Mouse (Mus musculus) hindbrain, embryonic 11.5 days (tissue): ENCODE measurements around the gene Plb1. TPM values are rescaled to one million over a fixed set of nuclear protein-coding genes. Genes with fewer than 3 reads are reported as not detected.

ENCODE experiments used
- ATAC-seq: fragments of 200-750 bp; cut with Nextera tagmentation; 2 replicates; pipeline ENCODE4 v1.8.0; 2017; ENCODE audit warnings: mild to moderate bottlenecking, moderate TSS enrichment, moderate library complexity; ENCODE audit not compliant: low FRiP score
- DNase-seq: peaks from one replicate; pipeline ENCODE4 v3.0.0-alpha.2; 2015; ENCODE audit warnings: low spot score
- H3K27ac ChIP-seq: fragments of 300-500 bp; sonication (generic); 2 replicates; pipeline ENCODE4 v1.5.1; 2014; ENCODE audit warnings: mild to moderate bottlenecking, low read depth, low read length
- H3K27me3 ChIP-seq: fragments of 300-500 bp; sonication (generic); 2 replicates; pipeline ENCODE4 v1.6.1; 2014; ENCODE audit warnings: mild to moderate bottlenecking, low read length, moderate library complexity, mixed read lengths; ENCODE audit not compliant: control insufficient read depth, insufficient read depth
- H3K36me3 ChIP-seq: fragments of 300-500 bp; sonication (generic); 2 replicates; pipeline ENCODE4 v1.6.1; 2014; ENCODE audit warnings: mild to moderate bottlenecking, low read length, moderate library complexity, mixed read lengths; ENCODE audit not compliant: control insufficient read depth, insufficient read depth
- H3K4me1 ChIP-seq: fragments of 300-500 bp; sonication (generic); replicated peaks from 2 replicates; pipeline ENCODE4 v1.6.1; 2014; ENCODE audit warnings: low read length, mixed read lengths; ENCODE audit not compliant: control insufficient read depth, insufficient read depth
- H3K4me2 ChIP-seq: fragments of 300-500 bp; sonication (generic); replicated peaks from 2 replicates; pipeline ENCODE4 v1.6.1; 2014; ENCODE audit warnings: mild to moderate bottlenecking, low read depth, low read length
- H3K4me3 ChIP-seq: fragments of 300-500 bp; sonication (generic); 2 replicates; pipeline ENCODE4 v1.5.1; 2014; ENCODE audit warnings: low read depth, low read length
- H3K9ac ChIP-seq: fragments of 300-500 bp; sonication (generic); 2 replicates; pipeline ENCODE4 v1.6.1; 2014; ENCODE audit warnings: low read depth, low read length
- H3K9me3 ChIP-seq: fragments of 300-500 bp; sonication (generic); 2 replicates; pipeline ENCODE4 v1.6.1; 2016; ENCODE audit warnings: low read length; ENCODE audit not compliant: control insufficient read depth
- whole genome bisulfite sequencing: fragments of 180-500 bp; shearing (Covaris S2); extraction: QIAGEN DNeasy Blood & Tissue Kit; methylation state at CpG from one replicate; pipeline ENCODE4 v1.1.7; 2014; 5-methylcytosine and 5-hydroxymethylcytosine counted together
- polyA plus RNA-seq: library from polyadenylated mRNA; unstranded; fragments of >200 nt; fragmentation: Nextera tagmentation; extraction: Ambion mirVana; gene quantifications from 2 replicates; pipeline ENCODE4 v1.2.1, GENCODE M21; 2014

Plb1 gene
- polyA plus RNA-seq, 1 experiment from 2014 or later, result not detected

GRCm38 (mm10) chr5:32199136-32199535, 33.4 kb upstream of the Plb1 start:
- Histone ChIP-seq H3K9ac (no peak overlapping the region), H3K36me3 (no peaks in the 10 kb centered on the region), H3K27me3 (no peaks in the 10 kb centered on the region), H3K4me2 (no peak overlapping the region), H3K4me1 (no peaks in the 10 kb centered on the region), H3K27ac (no peak overlapping the region), H3K9me3 (no peaks in the 10 kb centered on the region), H3K4me3 (no peak overlapping the region)
- WGBS, result 85% methylated on average over 3 of the region's 3 CpGs
- ATAC-seq, result no peak
- DNase-seq, result no peak

GRCm38 (mm10) chr5:32199594-32199993, 32.9 kb upstream of the Plb1 start:
- Histone ChIP-seq H3K9ac (no peak overlapping the region), H3K4me1 (no peaks in the 10 kb centered on the region), H3K9me3 (no peaks in the 10 kb centered on the region), H3K27me3 (no peaks in the 10 kb centered on the region), H3K4me2 (no peak overlapping the region), H3K36me3 (no peaks in the 10 kb centered on the region), H3K27ac (no peak overlapping the region), H3K4me3 (no peak overlapping the region)
- WGBS, result 89% methylated on average over 3 of the region's 3 CpGs
- no peak for DNase-seq
- ATAC-seq, result no peak

GRCm38 (mm10) chr5:32204653-32205052, 27.9 kb upstream of the Plb1 start:
- Histone ChIP-seq H3K9ac (no peak overlapping the region), H3K27me3 (no peaks in the 10 kb centered on the region), H3K4me1 (no peaks in the 10 kb centered on the region), H3K9me3 (no peaks in the 10 kb centered on the region), H3K4me3 (no peak overlapping the region), H3K4me2 (no peak overlapping the region), H3K36me3 (no peaks in the 10 kb centered on the region), H3K27ac (no peak overlapping the region)
- WGBS, result 71% methylated on average over 4 of the region's 4 CpGs
- DNase-seq (peak; percentile 22), ATAC-seq (no peak)

- H3K4me3 ChIP-seq, result no peak overlapping the region
- ATAC-seq (no peak), DNase-seq (no peak)
- no peaks in the 10 kb centered on the region for H3K4me1 ChIP-seq
- WGBS, result 74% methylated on average over 2 of the region's 2 CpGs
- H3K36me3 ChIP-seq, result no peaks in the 10 kb centered on the region
- no peaks in the 10 kb centered on the region for H3K9me3 ChIP-seq
- no peak overlapping the region for H3K4me2 ChIP-seq
- H3K9ac ChIP-seq, result no peak overlapping the region
- no peak overlapping the region for H3K27ac ChIP-seq
- H3K27me3 ChIP-seq, result no peaks in the 10 kb centered on the region
Measured at GRCm38 (mm10) chr5:32206726-32207125, 25.8 kb upstream of the Plb1 start.

- no peaks in the 10 kb centered on the region for H3K36me3 ChIP-seq
- no peaks in the 10 kb centered on the region for H3K4me1 ChIP-seq
- DNase-seq (no peak), ATAC-seq (no peak)
- no peak overlapping the region for H3K4me2 ChIP-seq
- H3K9ac ChIP-seq, result no peak overlapping the region
- H3K9me3 ChIP-seq, result no peaks in the 10 kb centered on the region
- H3K4me3 ChIP-seq, result no peak overlapping the region
- 82% methylated on average over 8 of the region's 8 CpGs for WGBS
- H3K27ac ChIP-seq, result no peak overlapping the region
- no peaks in the 10 kb centered on the region for H3K27me3 ChIP-seq
Measured at GRCm38 (mm10) chr5:32208460-32208859, 24.0 kb upstream of the Plb1 start.

- WGBS, result 74% methylated on average over 2 of the region's 2 CpGs
- Histone ChIP-seq H3K4me1 (no peaks in the 10 kb centered on the region), H3K27ac (no peak overlapping the region)
Measured at GRCm38 (mm10) chr5:32211011-32211410, 21.5 kb upstream of the Plb1 start.

GRCm38 (mm10) chr5:32213746-32214145, 18.8 kb upstream of the Plb1 start:
- ATAC-seq (no peak), DNase-seq (no peak)
- no peak overlapping the region for H3K9ac ChIP-seq
- H3K4me2 ChIP-seq, result no peak overlapping the region
- H3K27me3 ChIP-seq, result no peaks in the 10 kb centered on the region
- no peak overlapping the region for H3K4me3 ChIP-seq
- WGBS, result 50% methylated on average over 4 of the region's 4 CpGs
- no peaks in the 10 kb centered on the region for H3K4me1 ChIP-seq
- H3K9me3 ChIP-seq, result no peaks in the 10 kb centered on the region
- no peak overlapping the region for H3K27ac ChIP-seq
- H3K36me3 ChIP-seq, result no peaks in the 10 kb centered on the region

More at GRCm38 (mm10) chr5:32211011-32211410, 21.5 kb upstream of the Plb1 start:
- ATAC-seq (no peak), DNase-seq (no peak)
- no peak overlapping the region for H3K4me2 ChIP-seq
- H3K4me3 ChIP-seq, result no peak overlapping the region
- H3K9me3 ChIP-seq, result no peaks in the 10 kb centered on the region
- no peaks in the 10 kb centered on the region for H3K36me3 ChIP-seq
- H3K27me3 ChIP-seq, result no peaks in the 10 kb centered on the region
- no peak overlapping the region for H3K9ac ChIP-seq

- Histone ChIP-seq H3K4me1 (no peaks in the 10 kb centered on the region), H3K27ac (no peak overlapping the region), H3K9ac (no peak overlapping the region), H3K9me3 (no peaks in the 10 kb centered on the region), H3K4me3 (no peak overlapping the region), H3K27me3 (no peaks in the 10 kb centered on the region), H3K4me2 (no peak overlapping the region), H3K36me3 (no peaks in the 10 kb centered on the region)
- DNase-seq, result peak; percentile 70
- 78% methylated on average over 10 of the region's 10 CpGs for WGBS
- ATAC-seq, result no peak
Measured at GRCm38 (mm10) chr5:32215510-32215909, 17.0 kb upstream of the Plb1 start.

- no peaks in the 10 kb centered on the region for H3K36me3 ChIP-seq
- ATAC-seq, result no peak
- no peaks in the 10 kb centered on the region for H3K9me3 ChIP-seq
- DNase-seq, result no peak
- H3K4me3 ChIP-seq, result no peak overlapping the region
- WGBS, result 83% methylated on average over 4 of the region's 4 CpGs
- no peak overlapping the region for H3K27ac ChIP-seq
- H3K27me3 ChIP-seq, result no peaks in the 10 kb centered on the region
- H3K4me1 ChIP-seq, result no peaks in the 10 kb centered on the region
- H3K9ac ChIP-seq, result no peak overlapping the region
- H3K4me2 ChIP-seq, result no peak overlapping the region
Measured at GRCm38 (mm10) chr5:32216465-32216864, 16.0 kb upstream of the Plb1 start.
